Mouse (Mus musculus) myocyte (in vitro differentiated cells): ENCODE data around the gene Uggt1.

Source experiments
- CEBPB ChIP-seq: IDR thresholded peaks from 2 replicates; pipeline ENCODE4 v1.6.1; 2011; ENCODE audit warnings: mild to moderate bottlenecking, moderate library complexity; ENCODE audit not compliant: poor library complexity, insufficient read depth, severe bottlenecking
- E2F4 ChIP-seq: IDR thresholded peaks from one replicate; pipeline ENCODE4 v1.6.1; 2011; ENCODE audit warnings: mild to moderate bottlenecking, control low read depth, moderate library complexity; ENCODE audit not compliant: insufficient read depth
- MAX ChIP-seq: IDR thresholded peaks from one replicate; pipeline ENCODE4 v1.6.1; 2011; ENCODE audit warnings: low read depth, mild to moderate bottlenecking, control low read depth
- MYOD1 ChIP-seq, 3 experiments: IDR thresholded peaks; one replicate each; pipeline ENCODE4 v1.6.1; 2011; ENCODE audit warnings: control low read depth in 2 of 3, low read depth in 2 of 3, mild to moderate bottlenecking in 2 of 3, moderate library complexity in 1 of 3; ENCODE audit not compliant: insufficient read length in 2 of 3, control insufficient read depth in 1 of 3
- MYOG ChIP-seq, 3 experiments: IDR thresholded peaks; one replicate each; pipeline ENCODE4 v1.6.1; 2011; ENCODE audit warnings: control low read depth in 2 of 3, low read depth in 2 of 3, mild to moderate bottlenecking in 2 of 3; ENCODE audit not compliant: insufficient read length in 2 of 3, control insufficient read depth in 1 of 3, insufficient read depth in 1 of 3
- POLR2A ChIP-seq: IDR thresholded peaks from one replicate; pipeline ENCODE4 v1.6.1; 2011; ENCODE audit warnings: low read depth, mild to moderate bottlenecking, control low read depth, moderate library complexity; ENCODE audit not compliant: insufficient read length
- POLR2AphosphoS2 ChIP-seq: IDR thresholded peaks from one replicate; pipeline ENCODE4 v1.6.1; 2011; ENCODE audit warnings: low read depth, control low read depth; ENCODE audit not compliant: insufficient read length
- SRF ChIP-seq: IDR thresholded peaks from one replicate; pipeline ENCODE4 v1.6.1; 2011; ENCODE audit warnings: low read depth; ENCODE audit not compliant: control insufficient read depth, insufficient read length
- TCF12 ChIP-seq: IDR thresholded peaks from one replicate; pipeline ENCODE4 v1.6.1; 2011; ENCODE audit warnings: mild to moderate bottlenecking, control low read depth; ENCODE audit not compliant: poor library complexity, insufficient read depth, severe bottlenecking
- USF1 ChIP-seq: IDR thresholded peaks from one replicate; pipeline ENCODE4 v1.6.1; 2011; ENCODE audit warnings: low read depth, mild to moderate bottlenecking, control low read depth, moderate library complexity

DNA sequence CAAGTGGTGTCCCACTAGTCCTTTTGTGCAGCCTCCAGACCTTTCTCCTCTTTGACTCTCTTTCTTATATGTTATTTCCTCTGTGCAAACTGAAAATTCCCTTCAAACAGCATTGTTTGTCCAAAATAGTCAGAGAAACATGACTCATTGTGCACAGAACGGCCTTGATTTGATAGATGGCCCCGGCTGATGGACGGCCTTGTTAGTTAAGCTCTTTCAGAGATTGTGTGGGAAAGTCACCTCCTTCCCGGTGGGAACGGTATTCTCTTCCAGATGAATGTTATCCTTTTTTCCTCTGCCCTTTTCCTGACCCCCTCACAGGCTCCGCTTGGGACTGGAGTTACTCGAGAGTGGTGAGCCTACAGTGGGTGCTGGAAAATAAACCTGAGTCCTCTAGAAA is 119.4 kb downstream of the Uggt1 start:
- no peak for TF ChIP-seq POLR2A
- no peak for TF ChIP-seq MYOD1 (IDR thresholded peaks at IDR 0.05; ENCODE audit: control insufficient read depth in 1 of 3, insufficient read length in 2 of 3, low read depth in 2 of 3)
- TF ChIP-seq CEBPB: no peak
- TF ChIP-seq MYOG (IDR thresholded peaks at IDR 0.05; ENCODE audit: control insufficient read depth in 1 of 3, insufficient read depth in 1 of 3, insufficient read length in 2 of 3, low read depth in 2 of 3): no peak
- TF ChIP-seq USF1: no peak
- TF ChIP-seq POLR2AphosphoS2: no peak
- no peak for TF ChIP-seq MAX
- TF ChIP-seq TCF12: no peak
- TF ChIP-seq E2F4: no peak
- no peak for TF ChIP-seq SRF
